Mouse (Mus musculus) spleen, adult 2 months (tissue): Measurements from ENCODE around the gene Nptxr.

ENCODE experiments used
- CTCF ChIP-seq: fragments of 200-500 bp; IDR thresholded peaks from 2 replicates; pipeline ENCODE4 v1.5.1; 2011; ENCODE audit warnings: mild to moderate bottlenecking, inconsistent platforms; ENCODE audit not compliant: insufficient read depth, insufficient read length, insufficient replicate concordance; ENCODE audit errors: extremely low read depth
- POLR2A ChIP-seq: fragments of 200-500 bp; IDR thresholded peaks from 2 replicates; pipeline ENCODE4 v1.6.1; 2011; ENCODE audit warnings: low read depth, low read length, inconsistent platforms

- TF ChIP-seq CTCF (no peak), POLR2A (no peak)
Observed at GRCm38 (mm10) chr15:79785056-79785455, 19.5 kb downstream of the Nptxr start.
